Mouse (Mus musculus) heart, postnatal 0 days (tissue): ENCODE measurements around the gene Pole4. TPM values are rescaled to one million over a fixed set of nuclear protein-coding genes. Genes with fewer than 3 reads are reported as not detected.

Experiments used
- ATAC-seq: fragments of 200-750 bp; cut with Nextera tagmentation; 2 replicates; pipeline ENCODE4 v1.8.0; 2017; ENCODE audit warnings: low read depth, moderate number of reproducible peaks, moderate library complexity; ENCODE audit not compliant: insufficient read depth
- DNase-seq: peaks from one replicate; pipeline ENCODE4 v3.0.0-alpha.2; 2016; ENCODE audit warnings: low spot score
- H3K27ac ChIP-seq: fragments of 300-500 bp; sonication (generic); 2 replicates; pipeline ENCODE4 v1.5.1; 2014; ENCODE audit warnings: low read depth, mild to moderate bottlenecking
- H3K27me3 ChIP-seq: fragments of 300-500 bp; sonication (generic); 2 replicates; pipeline ENCODE4 v1.6.1; 2014; ENCODE audit warnings: low read length, mixed read lengths; ENCODE audit not compliant: control insufficient read depth, insufficient read depth
- H3K36me3 ChIP-seq: fragments of 300-500 bp; sonication (generic); replicated peaks from 2 replicates; pipeline ENCODE4 v1.6.1; 2014; ENCODE audit warnings: low read length, mixed read lengths; ENCODE audit not compliant: control insufficient read depth, insufficient read depth
- H3K4me1 ChIP-seq: fragments of 300-500 bp; sonication (generic); 2 replicates; pipeline ENCODE4 v1.6.1; 2014; ENCODE audit warnings: antibody characterized with exemption; ENCODE audit not compliant: control insufficient read depth, insufficient read depth
- H3K4me2 ChIP-seq: fragments of 300-500 bp; sonication (generic); 2 replicates; pipeline ENCODE4 v1.6.1; 2014; ENCODE audit warnings: low read depth, mild to moderate bottlenecking, low read length, moderate library complexity
- H3K4me3 ChIP-seq: fragments of 300-500 bp; sonication (generic); 2 replicates; pipeline ENCODE4 v1.5.1; 2014; ENCODE audit warnings: low read depth, low read length
- H3K9ac ChIP-seq: fragments of 300-500 bp; sonication (generic); replicated peaks from 2 replicates; pipeline ENCODE4 v1.6.1; 2014; ENCODE audit warnings: low read depth, low read length, mixed read lengths
- H3K9me3 ChIP-seq: fragments of 300-500 bp; sonication (generic); replicated peaks from 2 replicates; pipeline ENCODE4 v1.6.1; 2016; ENCODE audit warnings: low read length; ENCODE audit not compliant: control insufficient read depth
- CTCF ChIP-seq: IDR thresholded peaks from 2 replicates; pipeline ENCODE4 v1.5.1; 2016; ENCODE audit warnings: antibody characterized with exemption, control low read depth, low read depth
- EP300 ChIP-seq: IDR thresholded peaks from 2 replicates; pipeline ENCODE4 v1.6.1; 2016; ENCODE audit warnings: antibody characterized with exemption, low read depth
- WGBS: fragments of 180-500 bp; shearing (Covaris S2); extraction: QIAGEN DNeasy Blood & Tissue Kit; methylation state at CpG from one replicate; pipeline ENCODE4 v1.1.7; 2014; 5-methylcytosine and 5-hydroxymethylcytosine counted together
- polyA plus RNA-seq: library from polyadenylated mRNA; unstranded; fragments of >200 nt; fragmentation: Nextera tagmentation; extraction: Ambion mirVana; gene quantifications from 2 replicates; pipeline ENCODE4 v1.2.1, GENCODE M21; 2015
- total RNA-seq: library from RNA; depleted of rRNA; stranded (reverse); fragments of >200 nt; gene quantifications from 2 replicates; pipeline ENCODE4 v1.2.3, GENCODE M21; 2014; ENCODE audit warnings: low replicate concordance

Gene Pole4
- total and polyA plus RNA-seq, 2 experiments from 2014 or later = 26.8 to 65.8 TPM

- no peak for DNase-seq
- H3K27ac ChIP-seq = peak overlapping the region; percentile 77; the same call in 1 of the 2 replicates
- H3K4me2 ChIP-seq = no peak overlapping the region
- TF ChIP-seq CTCF = peak; percentile 30; the same call in 1 of the 2 replicates
- TF ChIP-seq EP300 = no peak
- WGBS = 55% methylated on average over 2 of the region's 2 CpGs
- no peak overlapping the region for H3K4me3 ChIP-seq
- peaks cover 8% of the 10 kb centered on the region for H3K36me3 ChIP-seq
- no peak overlapping the region for H3K9ac ChIP-seq
- no peaks in the 10 kb centered on the region for H3K9me3 ChIP-seq
- H3K27me3 ChIP-seq = no peaks in the 10 kb centered on the region
- ATAC-seq = no peak
- peaks cover 30% of the 10 kb centered on the region for H3K4me1 ChIP-seq
Measured at GRCm38 (mm10) chr6:82750063-82750462, 44.9 kb upstream of the Pole4 start.

- no peak for DNase-seq
- TF ChIP-seq CTCF (no peak), EP300 (0 out of 2 replicates have a peak, but pooled peaks have one; percentile 27)
- Histone ChIP-seq H3K36me3 (peaks cover 23% of the 10 kb centered on the region), H3K4me3 (no peak overlapping the region), H3K4me1 (peaks cover 23% of the 10 kb centered on the region), H3K27ac (peak overlapping the region; percentile 84), H3K9ac (no peak overlapping the region), H3K27me3 (no peaks in the 10 kb centered on the region), H3K9me3 (no peaks in the 10 kb centered on the region), H3K4me2 (no peak overlapping the region)
- 62% methylated on average over 9 of the region's 9 CpGs for WGBS
- peak; percentile 61 for ATAC-seq
Measured at GRCm38 (mm10) chr6:82748106-82748672, 43.0 kb upstream of the Pole4 start.

- Histone ChIP-seq H3K4me2 (no peak overlapping the region), H3K9me3 (no peaks in the 10 kb centered on the region), H3K4me3 (no peak overlapping the region), H3K4me1 (peaks cover 19% of the 10 kb centered on the region), H3K27ac (peak overlapping the region; percentile 84), H3K27me3 (no peaks in the 10 kb centered on the region), H3K36me3 (peaks cover 29% of the 10 kb centered on the region), H3K9ac (no peak overlapping the region)
- TF ChIP-seq EP300 (no peak), CTCF (no peak)
- DNase-seq (no peak), ATAC-seq (no peak)
- 39% methylated on average over 5 of the region's 5 CpGs for WGBS
Measured at GRCm38 (mm10) chr6:82747085-82747484, 41.9 kb upstream of the Pole4 start.

GRCm38 (mm10) chr6:82744553-82744952 is 39.4 kb upstream of the Pole4 start:
- H3K27ac ChIP-seq = no peak overlapping the region
- no peak for TF ChIP-seq CTCF
- no peak for TF ChIP-seq EP300
- no peak overlapping the region for H3K9ac ChIP-seq
- ATAC-seq (no peak), DNase-seq (no peak)
- H3K4me2 ChIP-seq = no peak overlapping the region
- H3K9me3 ChIP-seq = no peaks in the 10 kb centered on the region
- no peaks in the 10 kb centered on the region for H3K27me3 ChIP-seq
- H3K4me3 ChIP-seq = no peak overlapping the region
- WGBS = 85% methylated on average over 9 of the region's 9 CpGs
- peaks cover 31% of the 10 kb centered on the region for H3K36me3 ChIP-seq
- H3K4me1 ChIP-seq = 0 out of 2 replicates have a peak, but pooled peaks cover 6% of the 10 kb centered on the region

GRCm38 (mm10) chr6:82741518-82741880 is 36.3 kb upstream of the Pole4 start:
- Histone ChIP-seq H3K9me3 (no peaks in the 10 kb centered on the region), H3K27ac (peak overlapping the region; percentile 40), H3K9ac (no peak overlapping the region), H3K4me1 (0 out of 2 replicates have a peak, but pooled peaks cover 3% of the 10 kb centered on the region), H3K36me3 (peaks cover 56% of the 10 kb centered on the region), H3K27me3 (no peaks in the 10 kb centered on the region), H3K4me3 (no peak overlapping the region), H3K4me2 (no peak overlapping the region)
- 68% methylated on average over 5 of the region's 5 CpGs for WGBS
- no peak for DNase-seq
- no peak for ATAC-seq
- TF ChIP-seq EP300 (no peak), CTCF (no peak)

GRCm38 (mm10) chr6:82740868-82741517 is 35.8 kb upstream of the Pole4 start:
- TF ChIP-seq CTCF (no peak), EP300 (no peak)
- H3K4me1 ChIP-seq = 0 out of 2 replicates have a peak, but pooled peaks cover 3% of the 10 kb centered on the region
- H3K4me2 ChIP-seq = no peak overlapping the region
- no peak overlapping the region for H3K4me3 ChIP-seq
- DNase-seq = no peak
- peaks cover 59% of the 10 kb centered on the region for H3K36me3 ChIP-seq
- H3K9me3 ChIP-seq = no peaks in the 10 kb centered on the region
- 38% methylated on average over 8 of the region's 8 CpGs for WGBS
- no peaks in the 10 kb centered on the region for H3K27me3 ChIP-seq
- ATAC-seq = no peak
- no peak overlapping the region for H3K9ac ChIP-seq
- peak overlapping the region; percentile 40 for H3K27ac ChIP-seq
